14 mouse cellular contexts compared by ENCODE assay signal in the genomic region with DNA sequence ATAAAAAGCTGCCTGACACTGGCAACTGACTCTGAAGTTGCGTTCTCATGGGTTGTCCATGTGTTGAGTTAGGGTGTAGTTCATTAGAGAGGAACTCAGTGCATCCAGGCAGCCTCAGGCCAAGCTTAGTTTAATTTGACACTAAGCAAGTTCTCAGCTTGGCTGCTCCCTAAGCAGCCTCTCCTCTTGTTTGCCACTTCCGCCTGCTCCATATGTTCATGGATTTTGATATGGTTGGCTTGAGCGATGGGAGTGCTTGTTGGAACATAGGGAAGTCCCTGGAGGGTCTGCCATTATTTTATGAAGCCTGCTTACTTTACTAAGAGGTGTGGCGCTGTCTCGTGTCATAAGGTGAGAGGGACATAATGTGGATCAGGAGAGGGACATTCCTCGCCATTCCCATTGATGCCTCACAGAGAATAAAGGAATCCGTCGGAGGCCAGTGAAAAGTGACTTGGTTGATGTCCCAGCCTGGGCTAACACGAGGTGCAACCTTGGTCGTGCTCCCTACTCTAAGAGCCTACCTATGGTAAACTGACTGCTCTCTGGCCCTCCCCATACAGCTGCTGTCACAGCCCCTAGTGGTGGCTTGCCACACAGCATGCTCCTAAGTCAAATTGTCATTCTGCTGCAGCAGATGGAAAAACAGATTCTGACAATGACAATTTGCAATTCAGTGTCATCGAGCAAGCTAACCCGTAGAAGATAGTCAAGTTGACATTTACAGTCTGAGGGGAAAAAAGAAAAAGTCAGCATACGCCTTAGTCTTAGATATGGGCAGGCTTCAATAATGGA.
DNase-seq lines count a peak whose midpoint lies in the region; ATAC-seq and TF ChIP-seq lines count a peak whose summit lies in the region.
"Had no signal": no experiment of that assay in that cellular context is flagged by ENCODE, and none has a peak within 500 bp of the region (broad histone marks: within the 10 kb centered on the region; RNA-seq: fewer than 3 reads in every experiment).

No protein-coding gene starts in this region.

- H3K4me2 ChIP-seq in stomach, postnatal 0 days (replicated peaks; ENCODE audit: low read depth) = no peak overlapping the region
- H3K4me2 ChIP-seq: heart, embryonic 15.5 days; liver, embryonic 13.5 days; neural tube, embryonic 12.5 days had no signal

- no peak for TF ChIP-seq EP300 in stomach, postnatal 0 days (optimal IDR thresholded peaks at IDR 0.05)

- H3K27ac ChIP-seq in stomach, postnatal 0 days (replicated peaks) = no peak overlapping the region
- H3K27ac ChIP-seq: heart, embryonic 15.5 days; liver, embryonic 13.5 days; neural tube, embryonic 12.5 days had no signal

- no peak overlapping the region for H3K9ac ChIP-seq in stomach, postnatal 0 days (ENCODE audit: low read length)
- H3K9ac ChIP-seq: heart, embryonic 15.5 days; liver, embryonic 13.5 days; neural tube, embryonic 12.5 days had no signal

- ATAC-seq in stomach, postnatal 0 days (ENCODE audit: low FRiP score, low TSS enrichment) = no peak

- TF ChIP-seq CTCF in stomach, postnatal 0 days (IDR thresholded peaks at IDR 0.05; ENCODE audit: low read depth) = peak; percentile 67

- H3K4me1 ChIP-seq in stomach, postnatal 0 days (replicated peaks; ENCODE audit: control insufficient read depth, insufficient read depth) = no peaks in the 10 kb centered on the region
- H3K4me1 ChIP-seq: heart, embryonic 15.5 days; liver, embryonic 13.5 days; neural tube, embryonic 12.5 days had no signal

- 86% methylated on average over 13 of the region's 13 CpGs for WGBS in stomach, postnatal 0 days

- peak; percentile 41 for DNase-seq in embryo, embryonic 10 days (ENCODE audit: low spot score)
- no peak for DNase-seq in embryo, embryonic 11 days
- peak; percentile 19 for DNase-seq in layer of hippocampus, adult 9-11 months
- DNase-seq in layer of hippocampus, adult 9-10 months (ENCODE audit: low spot score) = no peak
- peak; percentile 40 for DNase-seq in thymus, postnatal 0 days (ENCODE audit: low spot score)
- no peak for DNase-seq in thymus, adult 18-20 months
- DNase-seq in stomach, postnatal 0 days (ENCODE audit: low spot score) = no peak
- no peak for DNase-seq in cerebellum, postnatal 25 days
- DNase-seq: cerebellum, adult 9-10 months; gastrocnemius, postnatal 14 days; kidney, adult 11 months; liver, embryonic 13.5 days had no signal

- no peaks in the 10 kb centered on the region for H3K36me3 ChIP-seq in stomach, postnatal 0 days (ENCODE audit: control insufficient read depth, insufficient read depth, low read length)
- H3K36me3 ChIP-seq: heart, embryonic 15.5 days; liver, embryonic 13.5 days; neural tube, embryonic 12.5 days had no signal

- H3K27me3 ChIP-seq in stomach, postnatal 0 days (ENCODE audit: control insufficient read depth, insufficient read depth, low read length) = no peaks in the 10 kb centered on the region
- H3K27me3 ChIP-seq: heart, embryonic 15.5 days; liver, embryonic 13.5 days; neural tube, embryonic 12.5 days had no signal

- no peak overlapping the region for H3K4me3 ChIP-seq in stomach, postnatal 0 days (ENCODE audit: low read depth, low read length)
- H3K4me3 ChIP-seq: heart, embryonic 15.5 days; liver, embryonic 13.5 days; neural tube, embryonic 12.5 days had no signal

- H3K9me3 ChIP-seq in stomach, postnatal 0 days (ENCODE audit: control insufficient read depth, low read length) = no peaks in the 10 kb centered on the region
- H3K9me3 ChIP-seq: heart, embryonic 15.5 days; liver, embryonic 13.5 days; neural tube, embryonic 12.5 days had no signal

Comparison
In these comparisons a context has a peak if more than half of its experiments do, and no peak if none do; other contexts are left out.
1. DNase-seq: peak in embryo, embryonic 10 days (single experiment), layer of hippocampus, adult 9-11 months (single experiment) and thymus, postnatal 0 days (single experiment); none in embryo, embryonic 11 days (single experiment), layer of hippocampus, adult 9-10 months (single experiment), thymus, adult 18-20 months (0 of 2), stomach, postnatal 0 days (single experiment) and cerebellum, postnatal 25 days (0 of 2).